Mouse (Mus musculus) ovary, postnatal 10 days (tissue): ENCODE results near the gene Gm37419.

ENCODE experiments used
- DNase-seq: peaks from one replicate; pipeline ENCODE4 v3.0.0; 2022; ENCODE audit warnings: low spot score

The Gm37419 gene

DNA sequence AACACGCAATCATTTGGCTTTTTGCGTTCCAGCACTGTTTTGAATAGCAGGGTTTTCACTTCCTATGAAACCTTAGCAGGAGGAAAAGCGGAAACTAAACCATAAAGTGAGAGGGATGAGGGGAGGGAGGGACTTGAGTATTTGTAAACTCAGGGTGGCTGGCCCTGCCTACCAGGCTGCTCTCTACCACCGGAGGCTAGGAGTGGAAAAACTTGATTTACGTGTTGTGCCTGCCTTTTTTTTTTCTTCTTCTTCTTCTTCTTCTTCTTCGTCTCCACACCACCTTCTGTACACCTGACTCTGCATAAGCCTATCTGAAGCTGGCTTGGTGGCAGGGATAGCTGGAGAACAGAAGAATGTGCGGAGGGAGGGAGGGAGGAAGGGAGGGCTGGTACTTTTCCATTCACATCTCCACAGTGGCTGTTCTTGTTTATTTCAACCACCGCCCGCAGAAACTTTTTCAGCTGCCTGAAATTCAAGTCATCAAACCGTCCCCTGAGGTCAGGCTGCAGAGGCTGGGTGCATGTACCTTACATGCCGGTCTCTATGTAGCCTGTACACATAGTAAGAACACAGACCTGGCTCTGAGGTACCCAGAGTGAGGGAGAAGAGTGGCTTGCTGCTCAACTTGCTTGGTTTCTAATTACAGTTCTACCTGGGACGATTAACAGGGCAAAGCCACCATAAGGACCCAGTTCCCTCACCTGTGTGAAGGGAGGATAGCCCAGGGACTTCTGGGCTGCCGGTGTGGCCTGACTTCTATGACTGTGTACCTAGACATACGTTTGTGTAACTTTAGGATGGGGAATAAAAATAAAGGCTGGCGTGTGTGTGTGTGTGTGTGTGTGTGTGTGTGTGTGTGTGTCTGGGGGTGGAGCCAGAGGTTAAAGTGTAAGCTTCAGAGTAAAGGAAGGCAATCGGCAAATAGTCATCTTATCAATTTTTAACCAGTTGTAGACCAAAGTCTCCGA lies 5.4 kb downstream of the Gm37419 start:
- no peak for DNase-seq

DNA sequence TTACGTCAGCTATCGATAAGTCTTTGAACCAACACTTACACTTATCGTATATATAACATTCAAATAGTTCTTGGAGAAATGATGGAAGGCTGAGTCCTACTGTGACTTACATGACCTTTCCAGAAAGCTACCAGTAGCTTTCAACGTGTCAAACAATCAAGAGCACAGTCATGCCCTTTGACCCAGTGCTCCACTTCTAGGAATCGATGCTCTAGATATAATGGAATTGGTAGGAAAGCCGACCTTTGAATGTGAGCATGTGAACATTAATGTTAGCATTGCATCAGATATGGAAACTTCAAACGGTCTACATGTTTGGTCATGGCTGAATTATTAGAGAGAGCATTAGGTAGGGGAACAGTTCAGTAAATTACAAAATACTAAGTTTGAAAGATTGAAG lies 8.1 kb downstream of the Gm37419 start:
- no peak for DNase-seq

DNA sequence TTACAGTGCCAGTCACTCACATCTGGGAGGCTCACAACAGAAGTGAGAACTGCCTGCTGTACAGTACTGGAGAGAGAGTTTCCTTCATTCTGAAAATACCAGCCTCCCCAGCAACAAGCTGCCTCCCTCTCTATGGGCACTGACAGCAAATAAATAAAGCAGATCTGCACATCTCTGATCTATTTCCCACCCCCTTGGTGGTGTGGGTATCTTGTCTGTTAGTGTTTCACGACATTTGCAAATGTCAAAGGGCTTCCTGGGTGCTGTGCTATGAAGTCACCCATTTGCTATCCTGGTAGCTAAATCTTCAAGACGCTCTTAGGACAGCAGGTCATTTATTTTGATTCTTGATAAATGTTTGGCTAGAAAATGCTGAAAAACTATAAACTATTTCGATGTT lies 8.9 kb downstream of the Gm37419 start:
- DNase-seq, result no peak

DNA sequence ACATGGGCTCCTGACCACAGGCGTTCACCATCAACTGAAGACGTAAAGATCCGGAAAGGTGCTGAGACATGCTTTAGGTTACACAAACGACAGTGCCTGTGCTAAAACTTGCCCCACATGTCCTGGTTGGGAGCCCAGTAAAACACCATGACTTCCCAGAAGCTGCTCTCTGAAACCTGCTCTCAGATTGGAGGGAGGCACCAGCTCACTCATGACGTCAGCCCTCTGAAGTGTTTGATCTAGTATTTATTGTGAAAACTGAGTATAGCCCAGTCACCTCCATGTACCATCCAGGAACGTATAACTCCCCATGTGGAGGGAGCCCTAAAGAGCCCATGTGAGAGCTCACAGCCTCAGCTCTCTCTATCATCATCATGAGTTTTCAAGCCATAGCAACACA lies 9.6 kb downstream of the Gm37419 start:
- DNase-seq, result no peak

DNA sequence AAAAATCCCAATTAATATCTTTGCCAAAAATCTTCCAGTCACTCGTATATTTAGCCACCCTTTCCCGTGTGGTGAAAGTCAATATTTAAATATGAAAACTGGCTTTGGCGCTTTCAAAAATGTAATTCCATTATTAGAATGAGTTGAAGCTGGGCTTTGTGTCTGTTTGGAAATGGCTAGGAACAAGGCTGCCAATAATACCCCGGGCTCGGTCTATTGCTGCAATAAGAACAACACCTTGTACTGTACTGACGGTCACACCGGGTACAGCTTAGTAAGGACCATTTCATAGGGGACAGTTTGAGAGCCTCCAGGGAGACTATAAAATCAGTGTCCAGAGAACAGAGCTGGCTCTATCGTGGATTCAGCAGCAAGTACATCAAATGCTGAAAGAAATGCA lies 17.6 kb downstream of the Gm37419 start:
- DNase-seq, result no peak

- DNase-seq, result no peak
These were observed 21.6 kb downstream of the Gm37419 start for GRCm38 (mm10) chr16:24009891-24010290.

DNA sequence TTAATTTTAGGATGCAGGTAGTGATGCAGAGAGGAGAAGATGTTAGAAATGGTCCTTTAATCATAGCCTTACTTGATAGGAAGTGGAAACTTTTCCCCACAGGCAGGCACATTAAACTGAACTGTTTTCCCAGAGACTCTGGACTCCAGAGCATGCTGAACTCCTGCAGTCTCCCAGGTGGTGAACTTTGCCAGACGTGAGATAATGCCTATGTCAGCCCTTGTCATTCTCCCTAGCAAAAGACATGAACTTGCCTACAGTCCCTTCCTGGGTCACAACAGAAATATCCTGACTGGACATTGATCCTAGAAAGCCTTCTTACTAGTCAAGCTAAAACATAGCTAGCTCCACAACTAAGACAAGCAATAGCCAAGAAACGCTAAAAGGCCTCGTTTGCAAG lies 23.0 kb downstream of the Gm37419 start:
- DNase-seq, result no peak

DNA sequence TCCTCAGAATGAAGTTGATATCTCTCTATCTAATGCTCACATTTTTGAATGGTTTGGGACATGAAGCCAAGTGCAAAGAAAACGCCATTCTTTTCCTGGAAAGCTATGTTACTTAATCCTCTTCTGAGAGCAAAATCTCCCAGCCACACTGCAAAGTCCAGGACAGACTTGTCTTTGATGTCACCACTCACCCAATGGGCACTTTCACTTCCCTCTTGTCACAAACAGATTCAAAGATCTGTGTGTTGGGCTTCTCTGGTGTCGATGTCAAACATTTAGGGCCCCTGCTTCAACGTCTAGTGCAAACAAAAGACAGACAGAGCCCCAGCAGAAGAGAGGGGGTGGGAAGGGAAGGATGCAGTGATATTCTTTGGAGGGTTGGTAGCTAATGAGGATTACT lies 23.8 kb downstream of the Gm37419 start:
- no peak for DNase-seq

- DNase-seq, result no peak
These were observed 26.1 kb downstream of the Gm37419 start for GRCm38 (mm10) chr16:24014378-24014777.

- DNase-seq, result no peak
These were observed 28.0 kb downstream of the Gm37419 start for GRCm38 (mm10) chr16:24016273-24016672.

GRCm38 (mm10) chr16:24016742-24017141 lies 28.5 kb downstream of the Gm37419 start:
- no peak for DNase-seq

DNA sequence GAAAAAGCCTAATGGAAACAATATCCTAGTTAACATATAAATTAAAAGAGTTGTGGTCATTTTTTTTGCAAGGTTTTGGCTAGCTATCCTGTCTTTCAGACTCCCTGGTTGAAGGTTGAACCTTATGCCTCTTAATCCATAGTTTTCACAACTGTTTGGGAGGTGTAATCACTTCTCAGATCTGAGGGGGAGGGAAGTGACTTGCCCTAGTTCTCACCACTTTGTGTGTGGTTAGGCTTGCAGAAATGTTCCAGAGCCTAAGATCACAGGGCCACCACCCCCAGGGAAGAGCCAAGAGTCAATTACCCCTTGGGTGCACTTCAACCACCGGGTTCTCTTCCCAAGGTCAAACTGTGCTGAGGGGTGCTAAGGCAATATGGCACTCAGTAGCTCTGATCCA lies 33.4 kb downstream of the Gm37419 start:
- no peak for DNase-seq

- DNase-seq, result no peak
These were observed 34.3 kb downstream of the Gm37419 start for GRCm38 (mm10) chr16:24022605-24023004.

DNA sequence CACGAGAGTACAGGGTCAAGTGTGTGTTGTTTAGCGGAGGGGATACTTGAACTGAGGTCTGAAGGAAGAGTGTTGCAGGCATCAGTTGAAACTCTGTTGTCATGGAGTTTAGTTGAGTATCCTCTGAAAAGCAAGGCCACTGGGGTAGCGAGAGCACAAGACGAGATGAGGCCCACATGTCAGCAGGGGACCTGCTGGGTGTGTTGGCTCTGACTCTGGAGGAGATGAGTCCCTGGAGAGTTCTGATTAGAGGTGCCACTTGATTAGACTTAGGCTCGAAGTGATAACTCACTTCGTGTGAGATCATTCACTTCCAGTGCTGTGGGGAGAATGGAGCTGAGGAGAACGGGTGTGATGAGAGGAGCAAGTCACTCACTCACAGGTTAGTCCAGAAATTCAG lies 37.2 kb downstream of the Gm37419 start:
- DNase-seq, result no peak

GRCm38 (mm10) chr16:24029965-24030672 lies 41.8 kb downstream of the Gm37419 start:
- DNase-seq, result no peak

DNA sequence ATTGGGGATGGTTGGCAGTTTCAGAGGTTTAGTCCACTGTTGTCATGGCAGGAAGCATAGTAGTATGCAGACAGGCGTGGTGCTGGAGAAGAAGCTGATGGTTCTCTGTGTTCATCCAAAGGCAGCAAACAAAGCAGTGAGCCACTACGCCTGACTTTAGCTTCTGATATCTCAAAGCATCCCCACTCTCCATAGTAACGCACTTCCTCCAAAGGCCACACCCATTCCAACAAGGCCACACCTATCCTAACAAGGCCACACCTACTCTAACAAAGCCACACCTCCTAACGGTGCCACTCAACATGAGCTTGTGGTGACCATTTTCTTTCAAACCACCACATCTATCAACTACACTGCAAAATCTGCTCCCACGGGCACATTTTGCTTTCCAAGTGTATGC lies 45.0 kb downstream of the Gm37419 start:
- no peak for DNase-seq

DNA sequence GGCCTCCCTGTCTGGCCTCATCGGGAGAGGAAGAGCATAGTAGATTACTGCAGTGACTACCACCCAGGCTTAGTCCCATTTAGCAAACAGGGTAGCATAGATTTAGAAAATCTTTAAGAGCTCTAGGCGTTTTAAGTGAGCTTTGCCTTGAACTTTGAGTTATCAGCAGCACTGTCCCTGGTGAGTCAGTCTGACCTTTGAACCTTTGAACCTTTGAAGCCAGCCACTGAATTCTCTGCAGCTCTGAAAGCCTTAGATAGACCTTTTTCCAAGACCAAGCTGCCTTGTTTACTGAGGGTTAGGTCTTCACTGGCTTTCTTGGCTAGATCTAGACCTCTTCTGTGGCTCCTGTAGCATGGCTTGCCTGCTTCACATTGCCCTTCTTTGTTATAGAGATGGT lies 46.2 kb downstream of the Gm37419 start:
- no peak for DNase-seq

DNA sequence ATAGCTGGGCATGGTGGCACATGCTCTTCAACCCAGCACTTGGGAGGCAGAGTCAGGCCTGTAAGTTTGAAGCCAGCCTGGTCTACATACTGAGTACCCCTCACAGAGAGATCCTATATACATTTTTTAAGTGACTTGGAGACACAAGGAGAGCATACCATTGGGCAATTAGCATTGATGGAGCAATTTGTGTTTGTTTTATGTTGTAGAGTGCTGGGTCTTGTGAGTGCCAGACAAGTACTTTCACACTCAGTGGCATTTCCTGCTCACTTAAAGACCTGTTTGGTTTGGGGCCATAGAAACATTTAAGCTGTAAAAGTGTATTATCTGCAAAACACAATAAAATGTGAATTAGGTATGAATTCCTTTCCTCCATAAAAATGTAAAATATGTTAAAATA lies 47.5 kb downstream of the Gm37419 start:
- no peak for DNase-seq

DNA sequence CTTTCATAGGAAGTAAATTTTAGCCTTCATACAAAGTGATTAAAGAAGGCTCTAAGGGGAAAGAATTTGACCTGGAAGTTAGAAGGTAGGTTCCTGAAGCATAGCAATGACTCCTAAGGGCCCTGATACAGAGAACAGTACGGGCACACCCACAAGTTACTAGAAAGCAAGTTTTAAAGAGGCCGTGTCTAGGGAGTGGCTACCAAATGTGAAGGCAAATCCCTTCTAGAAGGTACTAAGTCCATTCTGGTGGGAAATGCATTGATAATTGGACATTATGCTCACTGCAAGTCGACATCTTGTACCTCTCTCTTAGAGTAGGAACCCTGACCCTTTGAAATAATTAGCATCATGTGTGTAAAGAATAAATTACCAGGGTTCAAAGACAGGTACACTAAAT lies 48.1 kb downstream of the Gm37419 start:
- no peak for DNase-seq
